Mouse (Mus musculus): ENCODE data around the gene BC051665. TPM values are rescaled to one million over a fixed set of nuclear protein-coding genes. Genes with fewer than 3 reads are reported as not detected.

Gene BC051665
- polyA plus RNA-seq, 1 experiment from 2014 or later, result not detected

DNA sequence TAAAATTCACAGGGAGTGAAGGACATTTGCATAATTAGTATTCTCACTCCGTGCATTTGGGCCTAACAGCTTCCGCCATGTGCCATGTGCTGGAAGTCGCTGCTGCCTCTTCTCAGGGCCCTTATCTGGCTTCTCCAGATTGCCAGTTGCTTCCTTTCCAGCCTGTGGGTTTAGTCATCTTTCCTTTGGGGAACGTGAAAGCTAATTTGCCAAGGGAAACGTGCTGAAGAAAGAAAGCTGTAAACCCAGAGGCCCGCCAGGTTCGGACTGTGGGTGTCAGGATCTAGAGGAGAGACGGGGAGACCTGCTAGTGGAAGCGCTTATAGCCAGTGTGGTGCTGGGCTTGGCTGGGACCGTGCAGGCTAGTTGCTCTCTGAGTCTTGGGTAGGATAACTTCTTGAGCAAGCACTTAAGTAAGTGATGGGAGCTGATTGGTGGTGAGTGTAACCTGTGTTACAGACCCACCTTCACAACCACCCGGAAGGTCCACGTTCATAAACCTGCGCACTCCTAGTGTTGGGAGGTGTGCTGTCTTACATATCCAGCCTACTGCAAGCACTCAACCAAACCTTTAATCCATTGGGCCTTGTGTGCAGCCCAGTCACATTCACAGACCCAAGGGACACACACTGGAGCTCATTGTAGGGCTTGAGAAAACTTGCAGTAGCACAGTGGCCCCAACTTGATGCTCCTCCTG is 42.6 kb downstream of the BC051665 start:
- DNase-seq (ENCODE audit: low spot score) (no peak), ATAC-seq (replicated peaks; ENCODE audit: insufficient number of reproducible peaks, low FRiP score, low TSS enrichment, low read depth) (no peak)
- no peaks in the 10 kb centered on the region for H3K4me1 ChIP-seq (ENCODE audit: control insufficient read depth, insufficient read depth, low read length)
- H3K9ac ChIP-seq (replicated peaks; ENCODE audit: low read length), result no peak overlapping the region
- H3K27me3 ChIP-seq (ENCODE audit: control insufficient read depth, insufficient read depth, low read length), result no peaks in the 10 kb centered on the region
- WGBS, result 80% methylated on average over 13 of the region's 13 CpGs
- H3K9me3 ChIP-seq (replicated peaks; ENCODE audit: control insufficient read depth, low read length), result no peaks in the 10 kb centered on the region
- H3K36me3 ChIP-seq (replicated peaks; ENCODE audit: control insufficient read depth, insufficient read depth, low read depth, low read length), result no peaks in the 10 kb centered on the region; the same call in 1 of the 2 replicates
- no peak overlapping the region for H3K4me2 ChIP-seq (ENCODE audit: low read depth, low read length)
- no peak overlapping the region for H3K27ac ChIP-seq (replicated peaks; ENCODE audit: low read depth, low read length)
- no peak overlapping the region for H3K4me3 ChIP-seq (ENCODE audit: low read depth, low read length)

DNA sequence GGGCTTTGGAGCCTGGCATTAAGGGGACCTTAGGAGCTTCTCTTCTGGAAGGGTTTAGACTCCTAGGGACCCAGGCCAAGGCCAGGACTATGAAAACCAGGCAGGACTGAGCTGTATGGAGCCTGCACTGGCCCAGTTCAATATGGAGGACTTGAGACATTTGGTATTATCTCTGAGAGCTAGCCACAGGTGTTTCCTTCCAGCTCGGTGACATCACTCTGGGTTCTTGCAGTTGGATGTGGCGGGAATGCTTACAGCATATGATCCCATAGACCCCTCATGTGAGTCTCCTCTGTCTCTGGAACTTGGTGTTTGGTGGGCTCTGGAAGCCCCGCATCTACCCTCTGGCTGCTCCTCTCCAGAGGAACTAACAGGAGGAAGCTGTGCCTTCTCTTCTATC is 43.6 kb downstream of the BC051665 start:
- H3K4me2 ChIP-seq (ENCODE audit: low read depth, low read length), result no peak overlapping the region
- H3K27ac ChIP-seq (replicated peaks; ENCODE audit: low read depth, low read length), result no peak overlapping the region
- WGBS, result 92% methylated on average over 3 of the region's 3 CpGs
- DNase-seq (ENCODE audit: low spot score), result no peak
- H3K4me1 ChIP-seq (ENCODE audit: control insufficient read depth, insufficient read depth, low read length), result no peaks in the 10 kb centered on the region
- no peaks in the 10 kb centered on the region; the same call in 1 of the 2 replicates for H3K36me3 ChIP-seq (replicated peaks; ENCODE audit: control insufficient read depth, insufficient read depth, low read depth, low read length)
- ATAC-seq (replicated peaks; ENCODE audit: insufficient number of reproducible peaks, low FRiP score, low TSS enrichment, low read depth), result no peak
- H3K4me3 ChIP-seq (ENCODE audit: low read depth, low read length), result no peak overlapping the region
- H3K9me3 ChIP-seq (replicated peaks; ENCODE audit: control insufficient read depth, low read length), result no peaks in the 10 kb centered on the region
- no peaks in the 10 kb centered on the region for H3K27me3 ChIP-seq (ENCODE audit: control insufficient read depth, insufficient read depth, low read length)
- no peak overlapping the region for H3K9ac ChIP-seq (replicated peaks; ENCODE audit: low read length)

- DNase-seq (ENCODE audit: low spot score) (no peak), ATAC-seq (replicated peaks; ENCODE audit: insufficient number of reproducible peaks, low FRiP score, low TSS enrichment, low read depth) (no peak)
- Histone ChIP-seq H3K4me2 (ENCODE audit: low read depth, low read length) (no peak overlapping the region), H3K9ac (replicated peaks; ENCODE audit: low read length) (no peak overlapping the region), H3K27ac (replicated peaks; ENCODE audit: low read depth, low read length) (no peak overlapping the region), H3K36me3 (replicated peaks; ENCODE audit: control insufficient read depth, insufficient read depth, low read depth, low read length) (no peaks in the 10 kb centered on the region; the same call in 1 of the 2 replicates), H3K27me3 (ENCODE audit: control insufficient read depth, insufficient read depth, low read length) (no peaks in the 10 kb centered on the region), H3K4me3 (ENCODE audit: low read depth, low read length) (no peak overlapping the region), H3K9me3 (replicated peaks; ENCODE audit: control insufficient read depth, low read length) (no peaks in the 10 kb centered on the region), H3K4me1 (ENCODE audit: control insufficient read depth, insufficient read depth, low read length) (no peaks in the 10 kb centered on the region)
- 93% methylated on average over 6 of the region's 6 CpGs for WGBS
Observed at GRCm38 (mm10) chr13:60740248-60740647, 45.9 kb downstream of the BC051665 start.

DNA sequence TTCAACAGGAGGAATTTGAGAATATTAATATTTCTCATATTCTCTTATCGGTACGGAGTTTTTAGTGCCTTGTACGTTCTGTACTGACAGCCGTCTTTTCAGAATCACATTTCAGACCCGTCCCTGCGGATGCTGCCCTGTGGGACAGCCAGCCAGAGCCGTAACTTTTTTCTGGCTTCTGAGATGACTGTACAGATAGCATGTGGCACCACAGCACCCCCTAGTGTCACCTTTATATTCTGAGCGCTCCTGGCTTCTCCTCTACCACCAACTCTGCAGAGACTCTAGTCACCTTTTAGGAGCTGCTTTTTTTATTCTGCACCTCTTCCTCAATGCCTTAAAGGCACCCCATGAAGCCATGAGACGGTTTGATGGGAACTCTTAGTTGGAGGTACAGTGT is 47.7 kb downstream of the BC051665 start:
- Histone ChIP-seq H3K9me3 (replicated peaks; ENCODE audit: control insufficient read depth, low read length) (no peaks in the 10 kb centered on the region), H3K27me3 (ENCODE audit: control insufficient read depth, insufficient read depth, low read length) (no peaks in the 10 kb centered on the region), H3K36me3 (replicated peaks; ENCODE audit: control insufficient read depth, insufficient read depth, low read depth, low read length) (no peaks in the 10 kb centered on the region; the same call in 1 of the 2 replicates), H3K27ac (replicated peaks; ENCODE audit: low read depth, low read length) (0 out of 2 replicates have a peak overlapping the region, but pooled peaks have one; percentile 54), H3K4me3 (ENCODE audit: low read depth, low read length) (no peak overlapping the region), H3K9ac (replicated peaks; ENCODE audit: low read length) (no peak overlapping the region), H3K4me2 (ENCODE audit: low read depth, low read length) (peak overlapping the region; percentile 3; the same call in 1 of the 2 replicates), H3K4me1 (ENCODE audit: control insufficient read depth, insufficient read depth, low read length) (no peaks in the 10 kb centered on the region)
- 0 out of 2 replicates have a peak, but pooled peaks have one; percentile 57 for ATAC-seq (replicated peaks; ENCODE audit: insufficient number of reproducible peaks, low FRiP score, low TSS enrichment, low read depth)
- peak; percentile 88 for DNase-seq (ENCODE audit: low spot score)
- 9% methylated on average over 9 of the region's 9 CpGs for WGBS

GRCm38 (mm10) chr13:60737632-60738324 is 48.4 kb downstream of the BC051665 start:
- H3K27ac ChIP-seq (replicated peaks; ENCODE audit: low read depth, low read length), result 0 out of 2 replicates have a peak overlapping the region, but pooled peaks have one; percentile 54

DNA sequence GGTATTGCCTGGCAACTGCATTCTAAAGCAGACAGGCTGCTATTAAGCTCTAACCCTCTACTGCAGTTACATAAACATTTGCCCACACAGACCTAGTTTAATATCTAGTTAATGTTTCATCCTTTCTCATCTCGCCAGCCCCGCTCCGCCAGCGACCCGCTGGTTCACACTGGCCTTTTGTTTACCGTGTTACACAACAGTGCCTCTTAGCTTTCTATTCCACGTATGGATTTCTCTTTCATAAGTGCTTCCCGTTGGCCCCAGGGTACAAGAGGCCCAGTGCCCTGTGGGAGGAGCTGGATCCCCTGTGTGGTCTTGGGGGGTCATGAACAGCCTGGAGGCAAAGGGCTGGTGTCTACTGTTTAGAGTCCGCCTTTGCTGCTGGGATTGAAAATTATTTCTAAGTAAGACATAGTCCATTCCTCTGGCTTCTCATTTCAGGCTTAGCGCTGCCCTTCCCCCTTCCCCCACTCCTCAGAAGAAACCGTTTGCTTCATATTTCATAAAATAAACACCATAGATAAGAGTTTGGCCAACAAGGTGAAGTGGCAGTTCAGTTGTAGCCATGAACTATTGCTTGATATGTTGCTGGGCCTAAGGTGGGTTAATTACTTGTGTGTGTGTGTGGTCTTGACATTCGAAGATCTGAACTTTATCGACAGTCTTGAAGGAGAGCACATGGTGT is 49.6 kb downstream of the BC051665 start:
- no peak overlapping the region; the same call in 1 of the 2 replicates for H3K9ac ChIP-seq (replicated peaks; ENCODE audit: low read length)
- H3K36me3 ChIP-seq (replicated peaks; ENCODE audit: control insufficient read depth, insufficient read depth, low read depth, low read length), result no peaks in the 10 kb centered on the region; the same call in none of the 2 replicates
- no peak overlapping the region for H3K4me3 ChIP-seq (ENCODE audit: low read depth, low read length)
- H3K4me1 ChIP-seq (ENCODE audit: control insufficient read depth, insufficient read depth, low read length), result no peaks in the 10 kb centered on the region
- no peak for DNase-seq (ENCODE audit: low spot score)
- H3K27me3 ChIP-seq (ENCODE audit: control insufficient read depth, insufficient read depth, low read length), result no peaks in the 10 kb centered on the region
- no peaks in the 10 kb centered on the region for H3K9me3 ChIP-seq (replicated peaks; ENCODE audit: control insufficient read depth, low read length)
- 79% methylated on average over 13 of the region's 13 CpGs for WGBS
- H3K4me2 ChIP-seq (ENCODE audit: low read depth, low read length), result no peak overlapping the region
- ATAC-seq (replicated peaks; ENCODE audit: insufficient number of reproducible peaks, low FRiP score, low TSS enrichment, low read depth), result no peak
- H3K27ac ChIP-seq (replicated peaks; ENCODE audit: low read depth, low read length), result no peak overlapping the region

More at GRCm38 (mm10) chr13:60737632-60738324, 48.4 kb downstream of the BC051665 start:
- H3K4me3 ChIP-seq (ENCODE audit: low read depth, low read length), result no peak overlapping the region
- no peaks in the 10 kb centered on the region for H3K4me1 ChIP-seq (ENCODE audit: control insufficient read depth, insufficient read depth, low read length)
- peak overlapping the region; percentile 3 for H3K4me2 ChIP-seq (ENCODE audit: low read depth, low read length)
- no peaks in the 10 kb centered on the region for H3K27me3 ChIP-seq (ENCODE audit: control insufficient read depth, insufficient read depth, low read length)
- no peak overlapping the region for H3K9ac ChIP-seq (replicated peaks; ENCODE audit: low read length)
- ATAC-seq (replicated peaks; ENCODE audit: insufficient number of reproducible peaks, low FRiP score, low TSS enrichment, low read depth) (peak; percentile 79), DNase-seq (ENCODE audit: low spot score) (peak; percentile 89)
- no peaks in the 10 kb centered on the region; the same call in none of the 2 replicates for H3K36me3 ChIP-seq (replicated peaks; ENCODE audit: control insufficient read depth, insufficient read depth, low read depth, low read length)
- no peaks in the 10 kb centered on the region for H3K9me3 ChIP-seq (replicated peaks; ENCODE audit: control insufficient read depth, low read length)
- WGBS, result 15% methylated on average over 9 of the region's 9 CpGs

DNA sequence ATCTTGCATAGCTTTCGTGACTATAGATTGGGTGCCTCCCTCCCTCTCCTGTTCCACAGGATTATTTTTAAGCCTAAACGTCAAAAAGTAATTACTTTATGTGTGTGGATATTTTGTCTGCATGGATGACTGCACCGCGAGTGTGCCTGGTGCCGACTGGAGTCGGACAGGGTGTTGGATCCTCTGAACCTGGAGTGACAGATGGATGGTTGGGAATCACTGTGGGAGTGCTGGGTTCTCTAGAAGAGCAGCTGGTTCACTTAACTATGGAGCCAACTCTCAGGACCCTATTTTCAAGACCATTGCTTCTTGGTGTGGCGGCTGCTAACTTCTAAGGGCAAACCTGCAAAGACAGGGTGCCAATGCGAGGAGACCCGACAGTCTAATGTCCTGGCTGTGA is 50.9 kb downstream of the BC051665 start:
- Histone ChIP-seq H3K4me1 (ENCODE audit: control insufficient read depth, insufficient read depth, low read length) (no peaks in the 10 kb centered on the region), H3K4me3 (ENCODE audit: low read depth, low read length) (no peak overlapping the region), H3K4me2 (ENCODE audit: low read depth, low read length) (no peak overlapping the region), H3K27ac (replicated peaks; ENCODE audit: low read depth, low read length) (no peak overlapping the region), H3K9ac (replicated peaks; ENCODE audit: low read length) (no peak overlapping the region), H3K36me3 (replicated peaks; ENCODE audit: control insufficient read depth, insufficient read depth, low read depth, low read length) (no peaks in the 10 kb centered on the region; the same call in none of the 2 replicates), H3K27me3 (ENCODE audit: control insufficient read depth, insufficient read depth, low read length) (no peaks in the 10 kb centered on the region), H3K9me3 (replicated peaks; ENCODE audit: control insufficient read depth, low read length) (no peaks in the 10 kb centered on the region)
- DNase-seq (ENCODE audit: low spot score) (no peak), ATAC-seq (replicated peaks; ENCODE audit: insufficient number of reproducible peaks, low FRiP score, low TSS enrichment, low read depth) (no peak)
- WGBS, result 94% methylated on average over 9 of the region's 9 CpGs
